Mouse (Mus musculus): ENCODE data around the gene Slc6a16.
"Not testable (repeated sequence)": the region's sequence is repeated elsewhere in the genome, so short reads cannot be mapped to it uniquely, and the experiment has no call there.

Slc6a16 gene

GRCm38 (mm10) chr7:45253806-45254205, 12.9 kb downstream of the Slc6a16 start:
- no peak for DNase-seq (ENCODE audit: low spot score)

- DNase-seq (ENCODE audit: low spot score): not testable (repeated sequence)
Measured at GRCm38 (mm10) chr7:45255822-45256221, 14.9 kb downstream of the Slc6a16 start.

- no peak for DNase-seq (ENCODE audit: low spot score)
Measured at GRCm38 (mm10) chr7:45257063-45257840, 16.4 kb downstream of the Slc6a16 start.

GRCm38 (mm10) chr7:45259281-45259680, 18.4 kb downstream of the Slc6a16 start:
- no peak for DNase-seq (ENCODE audit: low spot score)

- no peak for DNase-seq (ENCODE audit: low spot score)
Measured at GRCm38 (mm10) chr7:45262266-45262665, 21.4 kb downstream of the Slc6a16 start.

- DNase-seq (ENCODE audit: low spot score): no peak
Measured at GRCm38 (mm10) chr7:45263006-45263607, 22.2 kb downstream of the Slc6a16 start.

GRCm38 (mm10) chr7:45264348-45264747, 23.5 kb downstream of the Slc6a16 start:
- no peak for DNase-seq (ENCODE audit: low spot score)

GRCm38 (mm10) chr7:45265518-45265917, 24.6 kb downstream of the Slc6a16 start:
- no peak for DNase-seq (ENCODE audit: low spot score)

GRCm38 (mm10) chr7:45272786-45273412, 32.0 kb downstream of the Slc6a16 start:
- no peak for DNase-seq (ENCODE audit: low spot score)

- no peak for DNase-seq (ENCODE audit: low spot score)
Measured at GRCm38 (mm10) chr7:45273672-45274071, 32.8 kb downstream of the Slc6a16 start.

- DNase-seq (ENCODE audit: low spot score): peak; percentile 83
Measured at GRCm38 (mm10) chr7:45277136-45277760, 36.4 kb downstream of the Slc6a16 start, which contains the start of gene Slc6a21. Gene Slc6a21, plus strand, starts transcription at chr7:45277513.

GRCm38 (mm10) chr7:45286486-45286885, 45.6 kb downstream of the Slc6a16 start:
- DNase-seq (ENCODE audit: low spot score): no peak

- DNase-seq (ENCODE audit: low spot score): no peak
Measured at GRCm38 (mm10) chr7:45296626-45297025, 55.7 kb downstream of the Slc6a16 start.

- no peak for DNase-seq (ENCODE audit: low spot score)
Measured at GRCm38 (mm10) chr7:45297563-45297962, 56.7 kb downstream of the Slc6a16 start.

- DNase-seq (ENCODE audit: low spot score): peak; percentile 40
Measured at GRCm38 (mm10) chr7:45299752-45300151, 58.9 kb downstream of the Slc6a16 start.

GRCm38 (mm10) chr7:45300270-45300669, 59.4 kb downstream of the Slc6a16 start:
- DNase-seq (ENCODE audit: low spot score): peak; percentile 58

GRCm38 (mm10) chr7:45302626-45303025, 61.7 kb downstream of the Slc6a16 start:
- no peak for DNase-seq (ENCODE audit: low spot score)

GRCm38 (mm10) chr7:45304869-45305268, 64.0 kb downstream of the Slc6a16 start:
- DNase-seq (ENCODE audit: low spot score): no peak

- peak; percentile 66 for DNase-seq (ENCODE audit: low spot score)
Measured at GRCm38 (mm10) chr7:45305275-45305674, 64.4 kb downstream of the Slc6a16 start.

GRCm38 (mm10) chr7:45308551-45309240, 67.8 kb downstream of the Slc6a16 start:
- no peak for DNase-seq (ENCODE audit: low spot score)

- no peak for DNase-seq (ENCODE audit: low spot score)
Measured at GRCm38 (mm10) chr7:45309455-45309854, 68.6 kb downstream of the Slc6a16 start.

GRCm38 (mm10) chr7:45312023-45312422, 71.1 kb downstream of the Slc6a16 start:
- no peak for DNase-seq (ENCODE audit: low spot score)
